ENCODE assay signal across 8 mouse cellular contexts in the genomic region with DNA sequence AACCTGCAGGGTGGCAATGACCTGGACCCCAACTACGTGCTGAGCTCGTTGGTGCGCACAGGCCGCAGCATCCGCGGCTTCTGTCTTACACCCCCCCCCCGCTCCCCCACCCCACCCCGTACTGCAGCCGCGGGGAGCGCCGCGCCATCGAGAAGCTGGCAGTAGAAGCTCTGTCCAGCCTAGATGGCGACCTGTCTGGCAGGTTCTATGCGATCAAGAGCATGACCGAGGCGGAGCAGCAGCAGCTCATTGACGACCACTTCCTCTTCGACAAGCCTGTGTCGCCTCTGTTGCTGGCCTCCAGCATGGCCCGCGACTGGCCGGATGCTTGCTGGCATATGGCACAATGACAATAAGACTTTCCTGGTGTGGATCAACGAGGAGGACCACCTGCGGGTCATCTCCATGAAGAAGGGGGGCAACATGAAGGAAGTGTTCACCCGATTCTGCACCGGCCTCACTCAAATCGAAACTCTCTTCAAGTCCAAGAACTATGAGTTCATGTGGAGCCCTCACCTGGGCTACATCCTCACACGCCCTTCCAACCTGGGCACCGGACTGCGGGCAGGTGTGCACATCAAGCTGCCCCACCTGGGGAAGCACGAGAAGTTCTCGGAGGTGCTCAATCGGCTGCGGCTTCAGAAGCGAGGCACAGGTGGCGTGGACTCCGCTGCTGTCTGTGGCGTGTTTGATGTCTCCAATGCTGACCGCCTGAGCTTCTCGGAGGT. TPM values are rescaled to one million over a fixed set of nuclear protein-coding genes. Genes with fewer than 3 reads are reported as not detected.
DNase-seq lines count a peak whose midpoint lies in the region; ATAC-seq lines count a peak whose summit lies in the region.

No protein-coding gene starts in this region.

- no peak overlapping the region for H3K27ac ChIP-seq in heart, embryonic 11.5 days (ENCODE audit: low read depth, low read length)
- no peak overlapping the region for H3K27ac ChIP-seq in embryonic facial prominence, embryonic 15.5 days (replicated peaks)
- no peak overlapping the region for H3K27ac ChIP-seq in intestine, embryonic 16.5 days (ENCODE audit: low read length)
- no peak overlapping the region for H3K27ac ChIP-seq in stomach, embryonic 14.5 days (ENCODE audit: low read length)

- DNase-seq in heart, postnatal 25 days (ENCODE audit: low spot score), result no peak
- DNase-seq in lung, postnatal 4 days, result peak; percentile 36 to 37
- DNase-seq in frontal cortex, postnatal 14 days (ENCODE audit: low spot score in 2 of 2), result no peak
- DNase-seq in frontal cortex, postnatal 36 days (ENCODE audit: low spot score in 2 of 2), result no peak

- no peak overlapping the region for H3K9ac ChIP-seq in heart, embryonic 11.5 days (ENCODE audit: low read depth, low read length)
- H3K9ac ChIP-seq in embryonic facial prominence, embryonic 15.5 days, result peak overlapping the region; percentile 9; the same call in 1 of the 2 replicates
- peak overlapping the region; percentile 55 for H3K9ac ChIP-seq in intestine, embryonic 16.5 days (ENCODE audit: low read depth, low read length)
- H3K9ac ChIP-seq in stomach, embryonic 14.5 days (replicated peaks; ENCODE audit: low read depth, low read length), result no peak overlapping the region

- peaks cover 11% of the 10 kb centered on the region for H3K27me3 ChIP-seq in heart, embryonic 11.5 days (ENCODE audit: control insufficient read depth, insufficient read depth, low read length)
- H3K27me3 ChIP-seq in embryonic facial prominence, embryonic 15.5 days, result 0 out of 2 replicates have a peak, but pooled peaks cover 14% of the 10 kb centered on the region
- 0 out of 2 replicates have a peak, but pooled peaks cover 5% of the 10 kb centered on the region for H3K27me3 ChIP-seq in intestine, embryonic 16.5 days (replicated peaks; ENCODE audit: control insufficient read depth, insufficient read depth, low read length)
- no peaks in the 10 kb centered on the region for H3K27me3 ChIP-seq in stomach, embryonic 14.5 days (ENCODE audit: control insufficient read depth, insufficient read depth, low read length)

- H3K36me3 ChIP-seq in heart, embryonic 11.5 days (ENCODE audit: control insufficient read depth, insufficient read depth, low read length), result no peaks in the 10 kb centered on the region
- no peaks in the 10 kb centered on the region for H3K36me3 ChIP-seq in embryonic facial prominence, embryonic 15.5 days
- no peaks in the 10 kb centered on the region for H3K36me3 ChIP-seq in intestine, embryonic 16.5 days (ENCODE audit: control insufficient read depth, insufficient read depth, low read length)
- H3K36me3 ChIP-seq in stomach, embryonic 14.5 days (ENCODE audit: control insufficient read depth, insufficient read depth, low read length), result no peaks in the 10 kb centered on the region

- peak overlapping the region; percentile 79 for H3K4me2 ChIP-seq in heart, embryonic 11.5 days
- peak overlapping the region; percentile 56 for H3K4me2 ChIP-seq in embryonic facial prominence, embryonic 15.5 days (replicated peaks)
- H3K4me2 ChIP-seq in intestine, embryonic 16.5 days (ENCODE audit: low read depth, low read length), result peak overlapping the region; percentile 78
- peak overlapping the region; percentile 45 for H3K4me2 ChIP-seq in stomach, embryonic 14.5 days (replicated peaks; ENCODE audit: low read depth, low read length)

- intact Hi-C loops in heart, postnatal 25 days (cut with DNase I), result loop anchor here (2.0 to 5.0 kb wide), 2 partner anchors 86 to 139 kb away; no protein-coding TSS in a partner anchor

- 17% methylated on average over 41 of the region's 42 CpGs for WGBS in heart, embryonic 11.5 days (ENCODE audit: insufficient replicate concordance)
- 29% methylated on average over 42 of the region's 42 CpGs for WGBS in embryonic facial prominence, embryonic 15.5 days
- 22% methylated on average over 41 of the region's 42 CpGs for WGBS in intestine, embryonic 16.5 days
- WGBS in stomach, embryonic 14.5 days, result 29% methylated on average over 42 of the region's 42 CpGs

- no peak for ATAC-seq in heart, embryonic 11.5 days (replicated peaks; ENCODE audit: insufficient number of reproducible peaks, low FRiP score, low TSS enrichment)
- ATAC-seq in embryonic facial prominence, embryonic 15.5 days (ENCODE audit: insufficient number of reproducible peaks, low FRiP score, low TSS enrichment, low read depth), result no peak
- ATAC-seq in intestine, embryonic 16.5 days, result peak; percentile 68
- 0 out of 2 replicates have a peak, but pooled peaks have one; percentile 23 for ATAC-seq in stomach, embryonic 14.5 days (ENCODE audit: insufficient number of reproducible peaks, insufficient read depth, low FRiP score, low read depth)

- H3K4me1 ChIP-seq in heart, embryonic 11.5 days (ENCODE audit: control insufficient read depth, insufficient read depth, low read length), result 0 out of 2 replicates have a peak, but pooled peaks cover 5% of the 10 kb centered on the region
- no peaks in the 10 kb centered on the region for H3K4me1 ChIP-seq in embryonic facial prominence, embryonic 15.5 days
- peaks cover 2% of the 10 kb centered on the region; the same call in 1 of the 2 replicates for H3K4me1 ChIP-seq in intestine, embryonic 16.5 days (ENCODE audit: control insufficient read depth, insufficient read depth, low read length)
- no peaks in the 10 kb centered on the region for H3K4me1 ChIP-seq in stomach, embryonic 14.5 days (ENCODE audit: control insufficient read depth, insufficient read depth, low read length)

- H3K4me3 ChIP-seq in heart, embryonic 11.5 days (ENCODE audit: low read depth, low read length), result peak overlapping the region; percentile 43
- H3K4me3 ChIP-seq in embryonic facial prominence, embryonic 15.5 days (replicated peaks), result peak overlapping the region; percentile 33
- peak overlapping the region; percentile 42 for H3K4me3 ChIP-seq in intestine, embryonic 16.5 days (ENCODE audit: low read length)
- peak overlapping the region; percentile 18 for H3K4me3 ChIP-seq in stomach, embryonic 14.5 days (ENCODE audit: low read depth, low read length)

- H3K9me3 ChIP-seq in heart, embryonic 11.5 days (replicated peaks; ENCODE audit: control insufficient read depth, low read length), result no peaks in the 10 kb centered on the region
- H3K9me3 ChIP-seq in embryonic facial prominence, embryonic 15.5 days (replicated peaks), result no peaks in the 10 kb centered on the region
- no peaks in the 10 kb centered on the region for H3K9me3 ChIP-seq in intestine, embryonic 16.5 days (ENCODE audit: control insufficient read depth, low read length)
- H3K9me3 ChIP-seq in stomach, embryonic 14.5 days (ENCODE audit: control insufficient read depth, low read depth, low read length), result no peaks in the 10 kb centered on the region

RNA-seq across cellular contexts. Expression of gene Cd80, which starts 28.4 kb away (rescaled TPM):
- 0.66 and 0.80 TPM in 2 replicates for polyA plus RNA-seq in heart, embryonic 11.5 days (2014; fragmentation: Nextera tagmentation; extraction: Ambion mirVana)
- total RNA-seq in heart, postnatal 25 days (2021), result under 1 TPM; 0.16 to 0.53 TPM
- 0.21 and 0.41 TPM in 2 replicates for polyA plus RNA-seq in embryonic facial prominence, embryonic 15.5 days (2015; fragmentation: Nextera tagmentation; extraction: Ambion mirVana)
- polyA plus RNA-seq in intestine, embryonic 16.5 days (2015; fragmentation: Nextera tagmentation; extraction: Ambion mirVana), result 0.18 and 0.27 TPM in 2 replicates
- polyA plus RNA-seq in stomach, embryonic 14.5 days (2014; fragmentation: Nextera tagmentation; extraction: Ambion mirVana), result 0.43 and 0.49 TPM in 2 replicates

RNA-seq across cellular contexts. Expression of gene Adprh, which starts 31.2 kb away (rescaled TPM):
- 99.7 and 101 TPM in 2 replicates for polyA plus RNA-seq in heart, embryonic 11.5 days (2014; fragmentation: Nextera tagmentation; extraction: Ambion mirVana)
- total RNA-seq in heart, postnatal 25 days (2021), result 10 to 100 TPM; 25.8 to 28.0 TPM
- polyA plus RNA-seq in embryonic facial prominence, embryonic 15.5 days (2015; fragmentation: Nextera tagmentation; extraction: Ambion mirVana), result 105 and 109 TPM in 2 replicates
- 85.1 and 88.9 TPM in 2 replicates for polyA plus RNA-seq in intestine, embryonic 16.5 days (2015; fragmentation: Nextera tagmentation; extraction: Ambion mirVana)
- polyA plus RNA-seq in stomach, embryonic 14.5 days (2014; fragmentation: Nextera tagmentation; extraction: Ambion mirVana), result 92.3 and 93.6 TPM in 2 replicates

RNA-seq across cellular contexts. Expression of gene Timmdc1, which starts 38.7 kb away (rescaled TPM):
- 33.3 and 33.6 TPM in 2 replicates for polyA plus RNA-seq in heart, embryonic 11.5 days (2014; fragmentation: Nextera tagmentation; extraction: Ambion mirVana)
- total RNA-seq in heart, postnatal 25 days (2021), result 10 to 100 TPM; 70.7 to 75.8 TPM
- polyA plus RNA-seq in embryonic facial prominence, embryonic 15.5 days (2015; fragmentation: Nextera tagmentation; extraction: Ambion mirVana), result 28.9 and 29.9 TPM in 2 replicates
- polyA plus RNA-seq in intestine, embryonic 16.5 days (2015; fragmentation: Nextera tagmentation; extraction: Ambion mirVana), result 22.6 and 23.6 TPM in 2 replicates
- 23.8 and 25.5 TPM in 2 replicates for polyA plus RNA-seq in stomach, embryonic 14.5 days (2014; fragmentation: Nextera tagmentation; extraction: Ambion mirVana)

RNA-seq across cellular contexts. Expression of gene Pla1a, which starts 50.8 kb away (rescaled TPM):
- polyA plus RNA-seq in heart, embryonic 11.5 days (2014; fragmentation: Nextera tagmentation; extraction: Ambion mirVana), result 0.25 and 0.43 TPM in 2 replicates
- 1 to 10 TPM; 6.5 to 8.4 TPM for total RNA-seq in heart, postnatal 25 days (2021)
- polyA plus RNA-seq in embryonic facial prominence, embryonic 15.5 days (2015; fragmentation: Nextera tagmentation; extraction: Ambion mirVana), result 0.49 and 0.60 TPM in 2 replicates
- 1.3 and 1.9 TPM in 2 replicates for polyA plus RNA-seq in intestine, embryonic 16.5 days (2015; fragmentation: Nextera tagmentation; extraction: Ambion mirVana)
- polyA plus RNA-seq in stomach, embryonic 14.5 days (2014; fragmentation: Nextera tagmentation; extraction: Ambion mirVana), result 0.71 TPM in 1 of 2 replicates, not detected in the other

Comparison
In these comparisons a context has a peak if more than half of its experiments do, and no peak if none do; other contexts are left out.
1. ATAC-seq: peak in intestine, embryonic 16.5 days (single experiment) and stomach, embryonic 14.5 days (single experiment); none in heart, embryonic 11.5 days (single experiment) and embryonic facial prominence, embryonic 15.5 days (single experiment).
2. H3K9ac ChIP-seq: peak in embryonic facial prominence, embryonic 15.5 days (single experiment) and intestine, embryonic 16.5 days (single experiment); none in heart, embryonic 11.5 days (single experiment) and stomach, embryonic 14.5 days (single experiment).
3. DNase-seq: peak in lung, postnatal 4 days (2 of 2); none in heart, postnatal 25 days (single experiment), frontal cortex, postnatal 14 days (0 of 2) and frontal cortex, postnatal 36 days (0 of 2).
4. Peak in every context shown above with its lines, with median percentiles within 50 percentile points of each other: H3K4me2 ChIP-seq and H3K4me3 ChIP-seq.